Mouse (Mus musculus): ENCODE measurements around the gene Tnik.

The Tnik gene

GRCm38 (mm10) chr3:28410269-28410668 lies 147.3 kb downstream of the Tnik start:
- no peak for DNase-seq

GRCm38 (mm10) chr3:28415986-28416385 lies 153.0 kb downstream of the Tnik start:
- no peak for DNase-seq

- DNase-seq: no peak
These were observed 154.2 kb downstream of the Tnik start for GRCm38 (mm10) chr3:28417091-28417715.

GRCm38 (mm10) chr3:28420194-28420593 lies 157.2 kb downstream of the Tnik start:
- peak; percentile 31 for DNase-seq

GRCm38 (mm10) chr3:28420698-28421097 lies 157.7 kb downstream of the Tnik start:
- DNase-seq: no peak

- no peak for DNase-seq
These were observed 158.8 kb downstream of the Tnik start for GRCm38 (mm10) chr3:28421798-28422197.

GRCm38 (mm10) chr3:28422221-28422620 lies 159.2 kb downstream of the Tnik start:
- DNase-seq: no peak

- DNase-seq: no peak
These were observed 162.9 kb downstream of the Tnik start for GRCm38 (mm10) chr3:28425911-28426310.

- DNase-seq: no peak
These were observed 168.4 kb downstream of the Tnik start for GRCm38 (mm10) chr3:28431459-28431858.

- DNase-seq: no peak
These were observed 169.3 kb downstream of the Tnik start for GRCm38 (mm10) chr3:28432321-28432720.

GRCm38 (mm10) chr3:28435478-28435877 lies 172.5 kb downstream of the Tnik start:
- DNase-seq: no peak

- no peak for DNase-seq
These were observed 174.4 kb downstream of the Tnik start for GRCm38 (mm10) chr3:28437429-28437828.

GRCm38 (mm10) chr3:28441545-28441944 lies 178.5 kb downstream of the Tnik start:
- DNase-seq: no peak

- DNase-seq: no peak
These were observed 179.1 kb downstream of the Tnik start for GRCm38 (mm10) chr3:28442116-28442515.

GRCm38 (mm10) chr3:28447950-28448349 lies 184.9 kb downstream of the Tnik start:
- no peak for DNase-seq

- no peak for DNase-seq
These were observed 190.4 kb downstream of the Tnik start for GRCm38 (mm10) chr3:28453458-28453857.

GRCm38 (mm10) chr3:28456842-28457241 lies 193.8 kb downstream of the Tnik start:
- no peak for DNase-seq

GRCm38 (mm10) chr3:28457517-28457916 lies 194.5 kb downstream of the Tnik start:
- DNase-seq: peak; percentile 16

- DNase-seq: no peak
These were observed 203.7 kb downstream of the Tnik start for GRCm38 (mm10) chr3:28466688-28467087.

- DNase-seq: no peak
These were observed 204.2 kb downstream of the Tnik start for GRCm38 (mm10) chr3:28467148-28467754.

GRCm38 (mm10) chr3:28467871-28468285 lies 204.9 kb downstream of the Tnik start:
- DNase-seq: no peak

- DNase-seq: no peak
These were observed 210.4 kb downstream of the Tnik start for GRCm38 (mm10) chr3:28473439-28473838.

GRCm38 (mm10) chr3:28477373-28477772 lies 214.4 kb downstream of the Tnik start:
- DNase-seq: no peak

- DNase-seq: no peak
These were observed 222.7 kb downstream of the Tnik start for GRCm38 (mm10) chr3:28485716-28486115.

- DNase-seq: no peak
These were observed 224.4 kb downstream of the Tnik start for GRCm38 (mm10) chr3:28487418-28487817.

All from lung, postnatal 10 days (tissue).